Mouse (Mus musculus) liver, embryonic 16.5 days (tissue): ENCODE data around the gene Cela1. TPM values are rescaled to one million over a fixed set of nuclear protein-coding genes. Genes with fewer than 3 reads are reported as not detected.
A peak's percentile ranks its signal among the peaks of the same experiment; 100 is the strongest.

ENCODE experiments used
- ATAC-seq: fragments of 200-750 bp; cut with Nextera tagmentation; 2 replicates; pipeline ENCODE4 v1.8.0; 2017; ENCODE audit warnings: low read depth, mild to moderate bottlenecking, moderate number of reproducible peaks, moderate library complexity
- H3K27ac ChIP-seq: fragments of 300-500 bp; sonication (generic); 2 replicates; pipeline ENCODE4 v1.5.1; 2014; ENCODE audit warnings: mild to moderate bottlenecking, low read length
- H3K27me3 ChIP-seq: fragments of 300-500 bp; sonication (generic); 2 replicates; pipeline ENCODE4 v1.6.1; 2014; ENCODE audit warnings: low read depth, low read length, mixed read lengths; ENCODE audit not compliant: control insufficient read depth, insufficient read depth
- H3K36me3 ChIP-seq: fragments of 300-500 bp; sonication (generic); 2 replicates; pipeline ENCODE4 v1.6.1; 2014; ENCODE audit warnings: mild to moderate bottlenecking; ENCODE audit not compliant: control insufficient read depth, insufficient read depth
- H3K4me1 ChIP-seq: fragments of 300-500 bp; sonication (generic); 2 replicates; pipeline ENCODE4 v1.6.1; 2014; ENCODE audit warnings: low read depth, low read length, mixed read lengths; ENCODE audit not compliant: control insufficient read depth
- H3K4me2 ChIP-seq: fragments of 300-500 bp; sonication (generic); 2 replicates; pipeline ENCODE4 v1.6.1; 2014; ENCODE audit warnings: low read depth, low read length, mixed read lengths
- H3K4me3 ChIP-seq: fragments of 300-500 bp; sonication (generic); 2 replicates; pipeline ENCODE4 v1.5.1; 2014; ENCODE audit warnings: low read depth, mild to moderate bottlenecking, low read length
- H3K9ac ChIP-seq: fragments of 300-500 bp; sonication (generic); 2 replicates; pipeline ENCODE4 v1.6.1; 2014; ENCODE audit warnings: low read depth, low read length
- H3K9me3 ChIP-seq: fragments of 300-500 bp; sonication (generic); replicated peaks from 2 replicates; pipeline ENCODE4 v1.6.1; 2016; ENCODE audit warnings: low read length; ENCODE audit not compliant: control insufficient read depth
- WGBS: fragments of 180-500 bp; shearing (Covaris S2); extraction: QIAGEN DNeasy Blood & Tissue Kit; methylation state at CpG from one replicate; pipeline ENCODE4 v1.1.7; 2014; ENCODE audit not compliant: insufficient replicate concordance; 5-methylcytosine and 5-hydroxymethylcytosine counted together
- polyA plus RNA-seq: library from polyadenylated mRNA; unstranded; fragments of >200 nt; fragmentation: Nextera tagmentation; extraction: Ambion mirVana; gene quantifications from 2 replicates; pipeline ENCODE4 v1.2.1, GENCODE M21; 2015

Cela1 gene
- polyA plus RNA-seq, 1 experiment from 2014 or later, result 30.0 TPM

DNA sequence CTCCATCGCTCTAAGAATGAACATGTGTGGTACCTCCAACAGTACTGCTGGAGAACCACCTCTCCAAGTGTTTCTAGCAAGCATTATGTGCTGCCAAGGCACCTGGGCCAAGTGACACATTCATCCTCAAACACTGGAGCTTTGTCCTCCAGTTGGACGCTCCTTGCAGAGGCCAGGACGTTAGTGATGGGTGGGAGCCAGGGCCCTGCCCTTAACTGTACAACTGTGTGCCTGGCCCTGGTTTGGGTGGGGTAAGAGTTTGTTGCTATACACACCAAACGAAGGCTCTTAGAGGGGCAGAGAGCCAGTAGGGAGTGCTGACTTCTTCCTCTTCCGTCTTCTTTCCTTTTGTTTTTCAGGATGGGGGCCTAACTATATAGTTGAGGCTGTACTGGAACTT is 12.7 kb upstream of the Cela1 start:
- Histone ChIP-seq H3K9ac (no peak overlapping the region), H3K36me3 (no peaks in the 10 kb centered on the region), H3K27ac (no peak overlapping the region), H3K27me3 (peaks cover 5% of the 10 kb centered on the region; the same call in 1 of the 2 replicates), H3K4me3 (no peak overlapping the region), H3K4me2 (no peak overlapping the region), H3K4me1 (peaks cover 21% of the 10 kb centered on the region), H3K9me3 (no peaks in the 10 kb centered on the region)
- WGBS, result 37% methylated on average over 5 of the region's 5 CpGs
- ATAC-seq, result no peak

DNA sequence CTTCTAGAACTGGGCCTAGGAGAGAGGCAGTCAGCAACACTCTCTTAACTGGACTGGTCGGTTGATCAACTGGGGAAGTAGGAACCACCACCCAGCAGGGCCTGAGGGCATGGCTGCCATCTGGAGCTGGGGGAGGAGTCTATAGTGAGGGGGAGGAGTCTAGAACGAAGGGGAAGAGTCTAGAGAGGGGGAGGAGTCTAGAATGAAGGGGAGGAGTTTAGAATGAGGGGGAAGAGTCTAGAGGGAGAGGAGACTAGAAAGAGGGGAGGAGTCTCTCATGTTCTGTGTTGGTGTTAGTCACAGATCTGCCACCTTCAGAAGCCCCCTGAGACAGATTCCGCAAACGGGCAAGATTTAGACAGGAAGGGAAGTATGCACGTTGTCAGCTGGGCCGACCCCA is 11.7 kb upstream of the Cela1 start:
- H3K9ac ChIP-seq, result no peak overlapping the region
- no peak overlapping the region for H3K27ac ChIP-seq
- peaks cover 21% of the 10 kb centered on the region for H3K4me1 ChIP-seq
- 35% methylated on average over 6 of the region's 6 CpGs for WGBS
- H3K9me3 ChIP-seq, result no peaks in the 10 kb centered on the region
- H3K27me3 ChIP-seq, result peaks cover 5% of the 10 kb centered on the region; the same call in 1 of the 2 replicates
- H3K36me3 ChIP-seq, result no peaks in the 10 kb centered on the region
- no peak overlapping the region for H3K4me2 ChIP-seq
- no peak overlapping the region for H3K4me3 ChIP-seq
- peak; percentile 33; the same call in 1 of the 2 replicates for ATAC-seq

- no peaks in the 10 kb centered on the region for H3K36me3 ChIP-seq
These were observed 10.4 kb upstream of the Cela1 start for GRCm38 (mm10) chr15:100698078-100698477.

DNA sequence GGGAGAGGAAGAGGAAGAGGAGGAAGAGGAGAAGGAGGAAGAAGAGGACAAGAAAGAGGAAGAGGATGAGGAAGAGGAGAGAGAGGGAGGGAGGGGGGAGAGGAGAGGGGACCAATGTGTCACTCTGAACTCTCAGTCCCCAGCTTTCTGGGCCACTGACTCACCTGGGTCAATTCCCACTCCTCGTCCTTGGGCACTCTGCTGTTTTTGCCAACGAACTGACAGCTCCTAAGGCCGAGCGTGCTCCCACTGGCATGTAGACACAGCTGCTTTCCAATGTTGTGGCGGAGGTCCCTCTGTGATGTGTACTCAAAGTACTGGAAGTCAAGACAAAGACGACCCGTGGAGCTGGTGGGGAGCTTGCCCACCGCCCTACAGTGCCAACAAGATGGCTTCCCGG is 6.7 kb upstream of the Cela1 start:
- 76% methylated on average over 9 of the region's 9 CpGs for whole genome bisulfite sequencing
- no peak overlapping the region for H3K4me3 ChIP-seq
- H3K4me1 ChIP-seq, result no peaks in the 10 kb centered on the region
- H3K27ac ChIP-seq, result no peak overlapping the region
- no peak overlapping the region for H3K4me2 ChIP-seq
- no peaks in the 10 kb centered on the region for H3K36me3 ChIP-seq
- no peak for ATAC-seq
- no peak overlapping the region for H3K9ac ChIP-seq
- H3K9me3 ChIP-seq, result no peaks in the 10 kb centered on the region
- no peaks in the 10 kb centered on the region for H3K27me3 ChIP-seq

More at GRCm38 (mm10) chr15:100698078-100698477, 10.4 kb upstream of the Cela1 start:
- no peak overlapping the region for H3K9ac ChIP-seq
- no peak overlapping the region for H3K4me2 ChIP-seq
- ATAC-seq, result no peak
- peaks cover 21% of the 10 kb centered on the region for H3K4me1 ChIP-seq
- H3K27ac ChIP-seq, result no peak overlapping the region
- no peaks in the 10 kb centered on the region for H3K27me3 ChIP-seq
- 68% methylated on average over 10 of the region's 10 CpGs for WGBS
- H3K9me3 ChIP-seq, result no peaks in the 10 kb centered on the region
- H3K4me3 ChIP-seq, result no peak overlapping the region

DNA sequence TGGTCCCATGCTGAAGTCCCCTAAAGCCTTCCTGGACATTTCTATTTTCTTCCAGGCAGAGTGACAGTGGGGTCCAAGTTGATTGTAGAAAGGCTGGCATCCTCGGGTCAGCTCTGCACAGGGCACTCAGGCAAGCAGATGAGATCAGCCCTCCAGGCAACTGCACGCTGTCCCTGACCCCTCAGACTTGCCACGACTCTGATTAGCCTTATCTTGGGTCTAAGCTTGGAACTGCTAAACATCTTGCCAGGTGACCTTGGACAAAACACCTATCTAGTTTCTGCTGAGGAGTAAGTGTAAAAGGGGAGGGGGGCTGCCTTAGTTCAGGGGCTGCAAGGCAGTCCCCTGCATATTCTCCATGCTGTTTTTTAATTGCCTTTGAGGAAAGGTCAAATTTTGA is 4.3 kb upstream of the Cela1 start:
- WGBS, result 18% methylated on average over 3 of the region's 3 CpGs
- Histone ChIP-seq H3K4me1 (peaks cover 8% of the 10 kb centered on the region), H3K36me3 (no peaks in the 10 kb centered on the region), H3K27ac (no peak overlapping the region), H3K9ac (no peak overlapping the region), H3K9me3 (no peaks in the 10 kb centered on the region), H3K27me3 (no peaks in the 10 kb centered on the region), H3K4me2 (no peak overlapping the region), H3K4me3 (no peak overlapping the region)
- ATAC-seq, result no peak

GRCm38 (mm10) chr15:100686989-100687388 is 732 bp downstream of the Cela1 start:
- Histone ChIP-seq H3K9ac (peak overlapping the region; percentile 36), H3K9me3 (no peaks in the 10 kb centered on the region), H3K36me3 (no peaks in the 10 kb centered on the region), H3K27ac (no peak overlapping the region; the same call in 1 of the 2 replicates), H3K4me3 (peak overlapping the region; percentile 35), H3K4me1 (peaks cover 33% of the 10 kb centered on the region), H3K4me2 (peak overlapping the region; percentile 13), H3K27me3 (no peaks in the 10 kb centered on the region)
- ATAC-seq, result peak; percentile 45
- 12% methylated on average over 12 of the region's 12 CpGs for WGBS

GRCm38 (mm10) chr15:100686434-100686833 is 1.3 kb downstream of the Cela1 start:
- no peaks in the 10 kb centered on the region for H3K36me3 ChIP-seq
- H3K27ac ChIP-seq, result peak overlapping the region; percentile 18; the same call in 1 of the 2 replicates
- ATAC-seq, result no peak
- peaks cover 36% of the 10 kb centered on the region for H3K4me1 ChIP-seq
- no peaks in the 10 kb centered on the region for H3K27me3 ChIP-seq
- H3K4me3 ChIP-seq, result peak overlapping the region; percentile 35
- WGBS, result 67% methylated on average over 6 of the region's 6 CpGs
- peak overlapping the region; percentile 13 for H3K4me2 ChIP-seq
- 0 out of 2 replicates have a peak overlapping the region, but pooled peaks have one; percentile 11 for H3K9ac ChIP-seq
- H3K9me3 ChIP-seq, result no peaks in the 10 kb centered on the region

GRCm38 (mm10) chr15:100685849-100686248 is 1.9 kb downstream of the Cela1 start:
- Histone ChIP-seq H3K27ac (peak overlapping the region; percentile 79), H3K9me3 (no peaks in the 10 kb centered on the region), H3K4me2 (peak overlapping the region; percentile 13), H3K36me3 (no peaks in the 10 kb centered on the region), H3K4me1 (peaks cover 39% of the 10 kb centered on the region), H3K9ac (no peak overlapping the region), H3K27me3 (no peaks in the 10 kb centered on the region), H3K4me3 (0 out of 2 replicates have a peak overlapping the region, but pooled peaks have one; percentile 12)
- peak; percentile 72 for ATAC-seq
- WGBS, result 41% methylated on average over 8 of the region's 8 CpGs

DNA sequence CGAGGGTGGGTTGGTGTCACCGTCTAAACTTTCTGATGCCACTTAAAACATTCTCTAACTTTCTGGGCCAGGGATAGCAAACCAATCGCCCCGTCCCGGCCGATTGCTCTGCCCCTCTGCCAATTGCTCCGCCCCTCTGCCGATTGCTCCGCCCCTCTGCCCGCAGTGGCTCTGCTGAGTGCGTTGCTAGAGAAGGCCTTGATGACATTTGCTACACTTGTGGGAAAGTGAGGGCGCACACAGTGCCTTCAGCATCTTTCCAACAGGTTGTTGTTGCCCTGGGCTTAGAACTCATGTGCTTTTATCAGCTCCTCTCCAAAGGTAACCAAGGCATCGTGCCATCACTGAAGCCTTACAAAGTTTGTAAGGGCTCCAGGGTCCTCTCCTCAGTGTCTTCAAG is 2.5 kb downstream of the Cela1 start:
- WGBS, result 19% methylated on average over 13 of the region's 13 CpGs
- H3K9ac ChIP-seq, result no peak overlapping the region; the same call in 1 of the 2 replicates
- H3K27ac ChIP-seq, result peak overlapping the region; percentile 79
- ATAC-seq, result peak; percentile 38; the same call in 1 of the 2 replicates
- H3K27me3 ChIP-seq, result no peaks in the 10 kb centered on the region
- peak overlapping the region; percentile 25; the same call in 1 of the 2 replicates for H3K4me3 ChIP-seq
- no peaks in the 10 kb centered on the region for H3K9me3 ChIP-seq
- H3K4me2 ChIP-seq, result peak overlapping the region; percentile 13
- H3K36me3 ChIP-seq, result no peaks in the 10 kb centered on the region
- peaks cover 44% of the 10 kb centered on the region for H3K4me1 ChIP-seq
